ENCODE assay signal across 8 mouse cellular contexts in the genomic region with DNA sequence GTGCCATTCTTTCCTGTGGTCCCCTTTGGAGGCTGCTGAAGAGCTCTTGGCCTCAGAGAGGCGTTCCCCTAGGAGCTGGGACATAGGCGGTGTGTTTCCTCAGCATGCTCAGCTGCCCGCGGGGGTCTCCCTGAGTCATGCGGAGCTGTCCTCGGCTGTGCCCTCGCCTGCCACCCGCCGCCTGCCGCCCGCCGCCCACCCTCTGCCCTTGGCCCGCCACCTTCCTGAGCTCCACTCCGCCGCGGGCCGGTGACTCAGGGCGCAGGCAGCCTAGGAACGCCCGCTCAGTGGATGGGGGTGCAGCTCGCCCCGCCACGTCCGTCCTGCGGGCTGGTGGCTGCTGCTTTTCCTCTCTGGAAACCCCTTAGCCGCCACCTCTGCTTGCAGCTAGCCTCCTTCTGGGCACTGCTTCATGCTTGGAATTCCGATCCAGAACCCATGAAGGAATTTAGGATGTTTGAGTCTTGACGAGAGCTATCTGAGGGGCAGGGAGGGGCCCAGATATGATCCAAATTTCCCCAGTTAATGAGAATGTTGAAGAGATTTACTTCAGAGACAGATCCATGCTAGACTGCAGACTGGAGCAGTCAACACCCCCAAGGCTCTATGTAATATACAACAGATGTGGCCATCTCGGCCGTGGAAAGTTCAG. TPM values are rescaled to one million over a fixed set of nuclear protein-coding genes. Genes with fewer than 3 reads are reported as not detected.
DNase-seq lines count a peak whose midpoint lies in the region; ATAC-seq lines count a peak whose summit lies in the region.

No protein-coding gene starts in this region.

- intact Hi-C loops in heart, postnatal 25 days (cut with DNase I): no loop called here

- no peaks in the 10 kb centered on the region for H3K9me3 ChIP-seq in forebrain, embryonic 11.5 days (ENCODE audit: control insufficient read depth, low read length)

- DNase-seq in thymus, postnatal 14 days: peak; percentile 54
- no peak for DNase-seq in thymus, postnatal 0 days (ENCODE audit: low spot score)
- peak; percentile 70 for DNase-seq in forebrain, embryonic 11.5 days (ENCODE audit: low spot score)
- peak; percentile 50 for DNase-seq in heart, postnatal 25 days (ENCODE audit: low spot score)
- peak; percentile 79 to 88 for DNase-seq in kidney, postnatal 4 days
- peak; percentile 67 for DNase-seq in thymus, postnatal 4 days

- H3K9ac ChIP-seq in forebrain, embryonic 11.5 days (ENCODE audit: low read length): peak overlapping the region; percentile 58

- H3K4me1 ChIP-seq in forebrain, embryonic 11.5 days (replicated peaks; ENCODE audit: control insufficient read depth, insufficient read depth, low read length): no peaks in the 10 kb centered on the region; the same call in 1 of the 2 replicates

- H3K36me3 ChIP-seq in forebrain, embryonic 11.5 days (ENCODE audit: control insufficient read depth, insufficient read depth, low read length): no peaks in the 10 kb centered on the region

- H3K27me3 ChIP-seq in forebrain, embryonic 11.5 days (ENCODE audit: control insufficient read depth, insufficient read depth, low read length): no peaks in the 10 kb centered on the region

- H3K4me3 ChIP-seq in forebrain, embryonic 11.5 days (ENCODE audit: low read depth, low read length): peak overlapping the region; percentile 21

- H3K27ac ChIP-seq in forebrain, embryonic 11.5 days (ENCODE audit: low read depth, low read length): no peak overlapping the region

- H3K4me2 ChIP-seq in forebrain, embryonic 11.5 days (ENCODE audit: low read depth, low read length, severe bottlenecking): peak overlapping the region; percentile 57

- no peak for ATAC-seq in forebrain, embryonic 11.5 days (replicated peaks; ENCODE audit: low FRiP score)
- ATAC-seq in megakaryocyte progenitor cell, adult 5-6 weeks (replicated peaks; ENCODE audit: poor library complexity): peak; percentile 66
- no peak for ATAC-seq in inflammation-experienced regulatory T-cells, adult 6 months

- WGBS in forebrain, embryonic 11.5 days: 5% methylated on average over 30 of the region's 30 CpGs

RNA-seq across cellular contexts. Expression of a gene that starts 44.8 kb away (rescaled TPM):
- polyA plus RNA-seq in thymus, postnatal 0 days (2015; fragmentation: Nextera tagmentation; extraction: Ambion mirVana): 7.1 and 7.6 TPM in 2 replicates
- polyA plus RNA-seq in forebrain, embryonic 11.5 days (2014; fragmentation: Nextera tagmentation; extraction: Ambion mirVana): 3.8 and 4.6 TPM in 2 replicates
- total RNA-seq in heart, postnatal 25 days (2021): 1 to 10 TPM; 2.7 to 2.9 TPM
- 4.5 and 4.8 TPM in 2 replicates for total RNA-seq in megakaryocyte progenitor cell, adult 5-6 weeks (2015)
- 3.9 and 4.5 TPM in 2 replicates for total RNA-seq in megakaryocyte progenitor cell, adult 5-6 weeks (2017)
- 10 to 100 TPM; 19.9 to 41.4 (median 31.4) TPM for polyA plus RNA-seq in inflammation-experienced regulatory T-cells, adult 6 months (2017; shearing (Covaris generic))

RNA-seq across cellular contexts. Expression of a gene that starts 51.4 kb away (rescaled TPM):
- polyA plus RNA-seq in thymus, postnatal 0 days (2015; fragmentation: Nextera tagmentation; extraction: Ambion mirVana): 20.0 and 20.4 TPM in 2 replicates
- 3.2 TPM in 2 replicates for polyA plus RNA-seq in forebrain, embryonic 11.5 days (2014; fragmentation: Nextera tagmentation; extraction: Ambion mirVana)
- total RNA-seq in heart, postnatal 25 days (2021): 10 to 100 TPM; 13.9 to 17.8 TPM
- 10.8 and 14.2 TPM in 2 replicates for total RNA-seq in megakaryocyte progenitor cell, adult 5-6 weeks (2015)
- 11.2 and 11.5 TPM in 2 replicates for total RNA-seq in megakaryocyte progenitor cell, adult 5-6 weeks (2017)
- 10 to 100 TPM; 22.2 to 27.8 (median 25.8) TPM for polyA plus RNA-seq in inflammation-experienced regulatory T-cells, adult 6 months (2017; shearing (Covaris generic))
